Mouse (Mus musculus) kidney, adult 2 months (tissue): ENCODE results near the gene Antxr1.

ENCODE experiments used
- CTCF ChIP-seq: fragments of 200-500 bp; conservative IDR thresholded peaks from 2 replicates; pipeline ENCODE4 v1.5.1; 2011; ENCODE audit warnings: low read depth, mild to moderate bottlenecking, control low read depth, low read length, moderate library complexity, mixed read lengths; ENCODE audit not compliant: insufficient read depth, insufficient read length
- POLR2A ChIP-seq: fragments of 200-500 bp; IDR thresholded peaks from one replicate; pipeline ENCODE4 v1.6.1; 2011; ENCODE audit warnings: low read depth, low read length, control low read depth

DNA sequence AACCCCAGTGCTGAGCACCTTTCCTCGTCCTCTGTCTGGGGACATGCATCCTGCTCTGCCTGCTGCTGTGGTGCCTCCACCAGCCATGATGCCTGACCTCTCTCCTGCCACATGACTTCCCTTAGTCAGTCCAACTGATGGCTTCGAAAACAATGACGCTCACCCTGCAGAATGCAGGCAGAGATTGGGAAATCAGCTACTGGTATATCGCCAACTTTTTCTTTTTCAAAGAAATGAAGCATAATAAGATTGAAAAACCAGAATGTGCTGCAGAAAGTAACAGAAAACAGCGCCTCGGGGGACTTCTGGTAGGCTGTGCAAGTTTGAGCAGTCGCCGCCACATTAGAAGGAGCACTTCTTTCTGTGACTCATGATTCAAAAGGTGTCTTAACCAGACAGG lies 18.7 kb downstream of the Antxr1 start:
- no peak for TF ChIP-seq CTCF
- no peak for TF ChIP-seq POLR2A
